Mouse (Mus musculus) kidney, adult 2 months (tissue): Measurements from ENCODE around the gene Epb41.

Experiments used
- CTCF ChIP-seq: fragments of 200-500 bp; conservative IDR thresholded peaks from 2 replicates; pipeline ENCODE4 v1.5.1; 2011; ENCODE audit warnings: low read depth, mild to moderate bottlenecking, control low read depth, low read length, moderate library complexity, mixed read lengths; ENCODE audit not compliant: insufficient read depth, insufficient read length
- POLR2A ChIP-seq: fragments of 200-500 bp; IDR thresholded peaks from one replicate; pipeline ENCODE4 v1.6.1; 2011; ENCODE audit warnings: low read depth, low read length, control low read depth

- peak; percentile 32 for TF ChIP-seq CTCF
- no peak for TF ChIP-seq POLR2A
Measured at GRCm38 (mm10) chr4:132022639-132023038, 52.5 kb downstream of the Epb41 start.
